Mouse (Mus musculus): Measurements from ENCODE around the gene Acap1.
A peak's percentile ranks its signal among the peaks of the same experiment; 100 is the strongest.

Gene Acap1

DNA sequence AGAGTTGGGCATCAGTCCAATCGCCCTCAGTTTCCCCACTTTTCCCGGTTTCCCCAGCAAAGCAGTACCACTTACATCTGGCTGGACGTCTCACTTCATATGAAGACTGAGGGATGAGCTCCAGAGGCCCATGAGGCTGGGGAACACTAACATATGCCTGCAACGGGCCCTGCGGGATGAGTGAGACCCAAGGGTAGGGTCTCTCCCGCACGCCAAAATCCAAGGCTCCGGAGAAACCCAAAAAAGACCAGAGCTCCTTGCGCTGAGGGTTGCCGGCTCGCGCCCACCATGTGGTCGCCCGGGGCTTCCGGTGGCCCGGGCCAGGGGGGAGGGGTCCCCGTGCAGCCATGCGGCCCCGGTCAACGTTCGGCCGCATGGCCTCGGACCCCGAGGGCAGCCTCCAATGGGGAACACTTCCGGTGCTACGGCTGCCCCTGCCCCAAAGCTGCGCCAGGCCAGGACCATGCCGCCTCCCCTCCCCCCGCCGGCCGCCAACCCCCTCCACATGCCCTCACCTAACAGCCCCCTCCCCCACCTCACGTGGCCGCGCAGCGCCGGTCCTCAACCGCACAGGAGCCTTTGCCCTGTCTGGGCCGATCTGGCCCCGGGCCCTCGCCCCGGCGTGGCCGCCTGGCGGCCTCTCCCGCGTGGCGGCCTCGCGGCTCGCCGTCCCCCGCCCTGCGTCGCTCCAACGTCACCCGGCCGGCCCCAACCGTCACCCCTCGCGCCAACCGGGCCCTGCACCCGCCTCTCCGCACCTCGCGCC lies 25.1 kb upstream of the Acap1 start:
- peak; percentile 74 for DNase-seq

DNA sequence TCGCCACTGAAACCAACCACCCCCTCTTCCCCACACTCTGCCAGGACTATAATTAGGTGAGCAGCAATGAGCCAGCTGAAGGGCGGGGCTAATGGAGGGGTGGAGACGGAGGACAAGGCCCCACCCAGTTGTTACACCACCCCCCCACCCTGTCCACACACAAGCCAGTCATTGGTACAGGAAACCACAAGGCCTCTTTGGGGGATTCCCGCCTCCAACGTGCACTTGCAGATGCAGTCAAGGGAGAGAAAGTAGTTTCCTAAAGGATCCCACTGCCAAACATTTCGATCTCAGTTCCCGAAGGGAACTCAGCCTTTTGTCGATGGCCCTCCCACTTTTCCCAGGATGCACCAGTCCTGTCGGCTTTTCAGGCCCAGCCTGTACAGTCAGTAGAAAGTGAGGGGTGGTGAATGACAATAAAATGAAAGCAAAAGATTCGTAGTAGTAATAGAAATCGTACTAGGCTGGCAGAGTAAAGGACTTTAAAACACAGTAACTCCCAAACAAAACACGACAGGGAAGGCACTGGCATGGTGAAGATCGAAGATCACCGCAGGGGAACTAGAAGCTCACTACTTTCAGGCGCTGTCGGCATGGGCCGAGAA lies 24.4 kb upstream of the Acap1 start:
- DNase-seq = peak; percentile 70

DNA sequence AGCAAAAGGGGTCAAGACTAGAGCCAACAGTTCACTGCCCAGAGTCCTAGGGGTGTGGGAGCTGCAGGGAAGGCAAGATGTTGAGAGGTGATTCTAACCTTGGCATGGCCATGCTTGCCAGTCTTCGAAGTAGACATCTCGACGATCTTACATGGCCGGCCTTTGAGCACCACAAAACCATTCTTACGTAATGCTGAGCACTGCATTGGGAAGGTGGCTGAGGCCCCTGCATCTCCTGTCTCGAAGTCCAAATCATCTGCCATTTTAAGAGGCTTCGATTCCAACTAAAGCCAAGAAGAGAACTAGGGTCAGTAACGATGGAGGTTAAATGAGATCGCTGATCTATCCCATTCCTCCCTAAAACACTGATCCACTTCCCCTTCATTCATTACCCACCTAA lies 23.7 kb upstream of the Acap1 start:
- peak; percentile 32 for DNase-seq

DNA sequence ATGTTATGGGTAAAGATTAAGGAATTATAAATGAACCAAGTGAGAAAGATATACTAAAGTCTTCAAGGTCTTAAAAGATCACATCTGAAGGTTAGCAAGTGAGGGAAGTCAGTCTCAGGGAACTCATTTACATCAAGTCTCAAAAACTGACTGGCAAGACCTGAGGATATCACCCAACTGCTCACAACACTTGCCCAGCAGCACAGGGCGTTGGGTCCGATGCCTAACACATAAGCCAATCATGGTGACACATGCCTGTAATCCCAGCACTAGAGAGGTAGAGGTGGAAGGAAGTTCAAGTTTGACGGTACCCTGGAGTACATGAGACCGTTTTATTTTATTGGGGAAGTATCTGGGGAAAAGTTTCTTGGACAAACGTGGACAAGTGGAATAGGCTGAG lies 22.8 kb upstream of the Acap1 start:
- peak; percentile 30 for DNase-seq

DNA sequence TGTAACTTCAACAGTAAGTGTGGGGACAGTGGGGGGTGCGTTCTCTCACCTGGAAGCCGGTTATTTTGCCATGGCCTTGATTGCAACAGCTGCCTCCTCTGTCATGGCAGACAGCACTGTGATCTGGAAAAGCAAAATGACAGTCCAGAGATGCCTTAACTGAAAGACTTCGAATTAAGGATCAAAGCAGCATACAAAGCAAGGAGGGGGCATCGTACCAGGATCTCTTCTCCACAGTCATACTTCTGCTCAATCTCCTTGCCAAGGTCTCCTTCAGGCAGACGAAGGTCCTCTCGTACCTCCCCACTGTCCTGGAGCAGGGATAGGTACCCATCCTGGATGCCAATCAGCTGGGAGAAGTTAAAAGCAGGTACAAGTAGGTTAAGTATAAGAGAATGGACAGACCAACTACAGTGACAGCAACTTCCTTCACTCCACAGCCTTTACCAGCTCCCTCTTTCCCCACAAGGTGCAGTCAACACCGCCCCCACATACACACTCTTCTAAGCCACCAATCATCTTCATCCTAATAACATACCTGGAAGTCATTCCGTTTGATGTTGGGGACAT lies 22.1 kb upstream of the Acap1 start:
- DNase-seq = peak; percentile 46

DNA sequence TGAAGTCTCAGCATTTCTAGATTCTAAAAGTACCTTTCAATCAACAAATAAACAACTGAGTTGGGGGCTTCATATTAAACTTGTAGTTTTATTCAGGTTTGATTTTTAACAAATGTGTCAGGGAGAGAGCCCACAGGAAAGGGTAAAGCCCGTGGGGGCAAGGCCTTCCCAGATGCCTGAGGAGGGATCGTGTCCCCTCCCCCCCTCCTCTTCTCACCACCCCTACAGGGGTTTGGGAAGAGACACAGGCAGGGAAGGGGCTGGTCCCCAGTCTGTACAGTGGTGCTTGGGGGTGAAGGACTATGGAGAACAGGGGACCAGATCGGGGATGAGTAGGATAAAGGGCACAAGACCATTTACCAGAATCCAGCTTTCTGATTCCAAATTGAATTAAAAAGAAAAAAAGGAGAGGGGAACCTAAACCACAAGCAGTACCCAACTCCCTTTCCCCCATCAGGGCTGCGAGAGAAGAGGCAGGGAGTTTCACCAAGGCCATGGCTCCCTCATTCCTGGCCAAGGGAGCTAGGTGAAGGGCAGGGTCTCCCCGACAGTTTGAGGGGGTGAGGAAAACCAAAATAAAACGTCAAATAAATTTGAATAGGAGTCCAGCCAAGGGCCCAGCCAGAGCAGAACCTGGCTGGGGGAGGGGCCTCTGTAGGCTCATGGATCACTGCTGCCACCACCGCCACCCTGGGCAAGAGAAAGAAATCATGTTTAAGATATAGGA lies 21.5 kb upstream of the Acap1 start:
- peak; percentile 35 for DNase-seq

DNA sequence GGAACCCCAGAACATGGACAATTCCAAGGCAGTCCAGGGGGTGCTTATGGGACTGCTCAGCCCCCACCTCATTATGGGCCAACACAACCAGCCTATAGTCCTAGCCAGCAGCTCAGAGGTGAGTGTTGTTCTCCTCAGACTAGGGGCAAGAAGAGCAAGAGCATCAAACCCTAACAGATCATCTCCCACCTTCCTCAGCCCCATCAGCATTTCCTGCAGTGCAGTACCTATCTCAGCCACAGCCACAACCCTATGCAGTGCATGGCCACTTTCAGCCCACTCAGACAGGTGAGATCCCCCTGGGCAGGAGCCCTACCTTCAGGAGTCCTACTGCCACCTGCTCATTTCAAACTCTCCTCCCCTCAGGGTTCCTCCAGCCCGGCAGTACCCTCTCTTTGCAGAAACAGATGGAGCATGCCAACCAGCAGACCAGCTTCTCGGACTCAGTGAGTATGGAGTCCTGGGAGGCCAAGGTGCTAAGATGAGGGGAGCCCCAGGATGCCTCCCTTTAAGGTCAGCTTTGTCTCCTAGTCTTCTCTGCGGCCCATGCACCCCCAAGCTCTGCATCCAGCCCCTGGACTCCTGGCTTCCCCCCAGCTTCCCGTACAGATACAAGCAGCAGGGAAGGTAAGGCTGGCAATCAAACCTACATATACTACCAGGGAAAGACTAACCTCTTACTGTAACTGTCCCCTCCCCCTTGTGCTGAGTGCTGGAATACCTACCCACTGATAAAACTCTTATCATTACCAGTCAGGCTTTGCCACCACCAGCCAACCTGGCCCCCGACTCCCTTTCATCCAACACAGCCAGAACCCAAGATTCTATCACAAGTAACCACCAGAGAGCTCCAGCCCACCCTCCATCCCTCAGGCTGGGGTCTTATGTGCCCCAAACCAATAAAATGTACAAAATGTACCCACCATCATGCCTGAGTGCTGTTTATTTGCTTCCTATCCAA lies 20.6 kb upstream of the Acap1 start:
- DNase-seq = peak; percentile 39

DNA sequence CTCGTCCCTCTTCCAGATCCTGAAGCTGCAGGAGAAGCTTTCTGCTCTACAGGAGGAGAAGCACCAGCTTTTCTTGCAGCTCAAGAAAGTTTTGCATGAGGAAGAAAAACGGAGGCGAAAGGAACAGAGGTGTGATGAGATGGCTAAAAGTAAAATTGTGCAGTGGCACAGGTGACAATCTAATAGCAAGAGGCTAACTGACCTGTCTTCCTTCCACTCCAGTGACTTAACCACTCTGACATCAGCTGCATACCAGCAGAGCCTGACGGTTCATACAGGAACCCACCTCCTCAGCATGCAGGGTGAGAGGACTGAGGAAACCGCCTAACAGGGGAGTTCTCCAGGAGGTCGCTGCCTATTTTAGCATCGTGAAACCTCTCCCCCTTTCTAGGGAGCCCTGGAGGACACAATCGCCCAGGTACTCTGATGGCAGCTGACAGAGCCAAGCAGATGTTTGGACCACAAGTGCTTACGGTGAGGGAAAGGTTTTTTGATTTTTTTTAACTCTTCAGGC lies 19.6 kb upstream of the Acap1 start:
- peak; percentile 21 for DNase-seq

DNA sequence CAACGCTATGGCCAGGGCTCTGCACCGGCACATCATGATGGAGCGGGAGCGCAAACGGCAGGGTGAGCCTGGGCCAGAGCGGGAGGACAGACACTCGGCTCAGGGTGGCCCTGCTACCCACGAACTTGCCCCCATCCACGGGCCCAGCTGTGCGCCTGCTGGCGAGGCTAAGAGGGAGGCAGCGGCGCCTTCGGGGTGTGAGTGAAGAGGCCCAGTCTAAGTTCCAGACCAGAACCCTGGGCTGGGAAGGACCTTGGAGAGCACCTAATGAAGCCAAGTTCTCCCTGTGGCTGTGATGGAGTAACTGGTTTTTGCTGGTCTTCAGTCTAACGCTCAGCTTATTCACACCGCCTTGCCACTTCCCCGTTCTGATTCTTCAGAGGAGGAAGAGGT lies 19.0 kb upstream of the Acap1 start:
- no peak for DNase-seq

DNA sequence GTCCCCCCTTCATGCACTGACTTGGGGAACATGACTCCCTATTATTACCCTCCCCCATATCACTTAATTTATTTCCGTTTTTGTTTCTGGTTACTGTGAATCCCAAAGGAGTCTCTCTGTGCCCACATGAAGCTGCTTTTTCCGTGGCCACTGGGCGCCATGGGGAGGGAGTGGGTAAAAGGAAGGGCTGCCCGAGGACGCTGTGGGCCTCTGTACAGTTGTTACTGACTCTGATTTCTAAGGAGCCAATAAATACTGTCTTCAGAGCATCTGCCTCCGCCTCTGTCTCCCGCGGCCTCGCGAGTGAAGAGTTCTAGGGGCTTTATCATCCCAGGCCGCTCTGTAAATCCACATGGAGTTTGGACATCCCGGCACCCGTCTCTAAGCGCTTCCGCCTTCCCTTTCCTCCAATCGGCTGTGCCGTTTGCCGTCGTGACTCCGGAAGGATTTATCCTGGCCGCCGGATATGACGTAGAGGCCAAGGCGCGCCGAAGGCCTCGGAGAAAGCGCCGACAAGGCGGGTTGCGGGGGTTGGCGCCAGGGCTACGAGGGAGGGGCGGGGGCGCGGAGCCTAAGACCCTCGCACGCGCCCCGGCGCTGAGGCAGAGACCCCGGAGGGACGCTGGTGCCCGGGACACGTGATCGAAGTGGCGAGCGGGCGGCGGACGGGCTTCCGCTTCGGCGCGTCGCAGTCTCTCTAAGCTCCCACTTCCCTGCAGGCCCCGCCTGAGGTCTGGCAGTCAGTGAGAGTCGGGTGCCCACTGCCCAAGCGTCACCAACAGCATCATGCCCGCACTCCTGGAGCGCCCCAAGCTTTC lies 18.4 kb upstream of the Acap1 start, which contains the start of gene Gps2:
Gps2 (plus strand) TSS at position 335 of the 818 bp plus-strand sequence.
- peak; percentile 92 for DNase-seq

DNA sequence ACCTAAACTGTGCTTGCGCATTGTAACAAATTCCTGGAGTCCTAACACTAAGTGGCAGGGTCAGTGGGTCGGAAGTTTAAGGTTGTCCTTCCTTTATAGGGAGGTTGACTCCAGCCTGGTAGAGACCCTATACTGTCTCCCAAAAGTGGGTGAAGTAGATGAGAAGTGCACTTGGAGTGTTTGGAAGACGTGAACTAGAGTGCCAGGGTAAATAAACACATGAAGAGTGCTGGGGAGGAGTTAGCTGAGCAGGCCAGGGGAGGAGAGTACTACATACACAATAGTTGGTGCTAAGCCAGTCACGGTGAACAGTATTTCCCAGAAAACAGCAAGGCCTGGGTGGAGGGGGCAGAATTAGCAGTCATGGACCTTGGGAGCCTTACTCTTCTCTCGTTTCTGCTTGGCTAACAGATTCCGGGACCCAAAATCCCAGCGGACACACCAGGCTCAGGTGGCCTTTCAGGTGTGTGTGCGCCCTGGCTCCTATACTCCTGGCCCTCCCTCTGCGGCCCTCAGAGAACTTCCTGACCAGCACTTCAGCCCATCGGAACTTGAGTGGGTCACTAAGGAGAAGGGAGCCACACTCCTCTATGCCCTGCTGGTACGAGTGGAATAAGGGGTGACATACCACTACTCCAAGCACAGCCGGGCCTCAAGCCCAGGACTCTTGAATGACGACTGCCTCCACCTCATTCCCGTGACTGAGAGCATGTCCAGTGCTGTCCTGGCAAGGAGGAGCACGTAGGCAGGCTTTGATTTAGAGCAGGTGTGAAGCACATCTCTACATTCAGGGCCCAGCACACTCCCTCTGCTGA lies 17.6 kb upstream of the Acap1 start:
- peak; percentile 50 for DNase-seq

DNA sequence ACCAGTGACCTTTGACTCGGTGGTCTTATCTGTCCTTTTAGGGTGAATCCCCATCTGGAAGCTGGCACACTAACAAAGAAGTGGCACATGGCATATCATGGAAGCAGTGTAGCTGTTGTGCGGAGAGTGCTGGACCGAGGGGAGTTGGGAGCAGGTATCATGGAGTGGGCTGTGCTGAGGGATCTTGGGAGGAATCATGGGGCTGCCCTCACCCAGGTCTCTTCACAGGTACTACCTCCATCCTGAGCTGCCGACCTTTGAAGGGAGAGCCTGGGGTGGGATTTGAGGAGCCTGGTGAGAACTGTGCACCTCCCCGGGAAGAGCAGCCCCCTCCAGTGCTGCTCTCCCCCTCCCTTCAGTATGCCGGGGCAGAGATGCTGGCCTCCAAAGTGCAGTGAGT lies 16.4 kb upstream of the Acap1 start:
- no peak for DNase-seq

DNA sequence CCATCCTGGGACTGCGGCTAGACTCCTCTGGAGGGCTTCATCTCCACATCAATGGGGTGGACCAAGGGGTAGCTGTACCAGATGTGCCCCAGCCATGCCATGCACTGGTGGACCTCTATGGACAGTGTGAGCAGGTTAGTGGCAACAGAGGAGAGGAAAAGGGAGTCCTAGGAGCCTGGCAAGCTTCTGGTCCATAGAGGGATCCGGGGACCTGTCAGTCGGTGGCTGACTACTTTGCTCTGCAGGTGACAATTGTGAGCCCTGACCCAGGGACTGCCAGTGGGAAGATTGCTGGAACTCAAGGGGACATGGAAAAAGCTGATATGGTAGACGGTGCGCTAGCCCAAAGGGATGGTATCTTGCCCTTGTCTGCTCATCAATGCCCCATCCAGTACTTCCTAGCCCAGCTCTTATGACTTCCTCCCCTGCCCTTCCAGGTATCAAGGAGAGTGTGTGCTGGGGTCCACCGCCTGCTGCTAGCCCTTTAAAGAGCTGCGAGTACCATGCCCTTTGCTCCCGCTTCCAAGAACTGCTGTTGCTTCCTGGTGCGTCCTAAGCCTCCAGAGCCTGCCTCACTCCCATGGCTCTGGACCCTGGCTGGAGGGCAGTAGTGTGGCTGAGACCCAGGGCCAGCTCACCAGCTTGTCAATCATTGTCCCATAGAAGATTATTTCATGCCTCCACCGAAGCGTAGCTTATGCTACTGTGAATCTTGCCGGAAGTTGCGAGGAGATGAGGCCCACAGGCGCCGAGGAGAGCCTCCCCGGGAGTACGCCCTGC lies 15.6 kb upstream of the Acap1 start:
- DNase-seq = no peak

DNA sequence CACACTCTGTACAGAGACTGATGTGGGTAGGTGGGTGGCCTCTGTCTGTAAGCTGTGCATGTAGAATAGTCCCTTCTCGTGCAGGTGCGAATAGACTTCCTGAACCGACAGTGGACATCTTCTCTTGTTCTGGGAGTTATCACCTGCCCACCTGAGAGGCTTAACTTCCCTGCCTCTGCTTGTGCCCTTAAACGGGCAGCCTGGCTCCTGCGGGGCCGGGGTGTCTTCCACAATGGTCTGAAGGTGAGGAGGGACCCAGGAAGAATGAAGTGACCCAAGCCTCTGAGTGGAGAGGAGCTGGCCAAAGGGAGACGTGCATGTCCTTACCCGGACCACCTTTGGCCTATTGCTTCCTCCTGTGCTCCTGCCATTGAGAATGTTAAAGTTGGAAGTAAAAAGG lies 14.8 kb upstream of the Acap1 start:
- no peak for DNase-seq

DNA sequence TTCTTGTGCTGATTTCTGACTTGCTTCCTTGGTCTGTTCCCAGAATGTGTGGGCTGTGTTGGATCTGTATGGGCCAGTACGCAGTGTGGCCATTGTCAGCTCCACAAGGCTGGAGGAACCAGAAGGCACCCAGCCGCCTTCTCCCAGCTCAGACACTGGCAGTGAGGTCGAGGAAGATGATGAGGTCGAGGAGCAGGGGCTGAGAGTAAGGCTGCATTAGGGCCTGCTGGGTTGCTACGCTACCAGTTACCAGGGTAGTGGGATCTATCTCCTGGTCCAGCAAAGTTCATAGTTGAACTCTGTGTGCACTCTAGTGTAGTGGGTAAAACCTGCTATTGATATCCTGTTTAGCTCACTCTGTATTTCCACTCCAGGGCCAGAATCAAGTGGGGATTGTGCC lies 13.8 kb upstream of the Acap1 start:
- no peak for DNase-seq

DNA sequence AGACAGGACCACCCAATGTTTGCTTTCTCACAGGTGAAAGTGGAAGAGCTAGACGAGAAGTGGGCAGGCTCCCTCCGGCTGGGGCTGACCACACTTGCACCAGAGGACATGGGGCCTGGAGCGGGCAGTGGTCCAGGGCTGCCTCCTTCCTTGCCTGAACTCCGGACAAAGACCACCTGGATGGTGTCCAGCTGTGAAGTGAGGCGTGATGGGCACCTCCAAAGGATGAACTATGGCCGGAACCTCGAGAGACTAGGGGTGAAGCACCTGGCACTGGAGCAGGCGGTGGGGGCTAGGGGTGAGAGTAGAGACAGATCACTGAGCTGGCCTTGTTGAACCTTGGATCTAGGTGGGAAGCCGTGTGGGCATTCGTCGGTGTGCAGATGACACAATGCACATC lies 13.3 kb upstream of the Acap1 start:
- no peak for DNase-seq

DNA sequence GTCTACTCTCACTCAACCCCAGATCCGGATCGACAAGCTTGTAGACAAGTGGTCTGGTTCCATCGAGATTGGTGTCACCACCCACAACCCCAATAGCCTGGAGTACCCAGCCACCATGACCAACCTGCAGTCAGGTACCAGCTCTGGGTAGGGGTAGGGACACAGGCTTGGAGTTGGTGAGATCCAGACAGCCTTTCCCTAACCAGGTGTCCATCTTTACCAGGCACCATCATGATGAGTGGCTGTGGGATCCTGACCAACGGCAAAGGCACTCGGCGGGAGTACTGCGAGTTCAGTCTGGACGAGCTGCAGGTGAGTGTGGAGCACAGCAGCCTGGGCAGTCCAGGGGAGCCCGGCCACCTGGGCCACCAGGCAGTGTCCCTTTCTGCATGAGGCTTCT lies 9.0 kb upstream of the Acap1 start:
- no peak for DNase-seq

DNA sequence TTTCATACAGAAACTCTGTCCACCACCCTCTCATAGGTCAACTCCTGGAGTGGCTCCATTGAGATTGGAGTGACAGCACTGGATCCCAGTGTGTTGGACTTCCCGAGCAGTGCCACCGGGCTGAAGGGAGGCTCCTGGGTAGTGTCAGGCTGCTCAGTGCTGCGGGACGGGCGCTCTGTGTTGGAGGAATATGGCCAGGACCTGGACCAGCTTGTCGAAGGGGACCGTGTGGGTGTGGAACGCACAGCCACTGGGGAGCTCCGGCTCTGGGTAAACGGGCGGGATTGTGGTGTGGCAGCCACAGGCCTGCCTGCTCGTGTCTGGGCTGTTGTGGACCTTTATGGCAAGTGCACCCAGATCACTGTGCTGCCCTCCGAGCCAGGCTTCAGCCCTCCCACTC lies 7.6 kb upstream of the Acap1 start:
- DNase-seq = no peak

DNA sequence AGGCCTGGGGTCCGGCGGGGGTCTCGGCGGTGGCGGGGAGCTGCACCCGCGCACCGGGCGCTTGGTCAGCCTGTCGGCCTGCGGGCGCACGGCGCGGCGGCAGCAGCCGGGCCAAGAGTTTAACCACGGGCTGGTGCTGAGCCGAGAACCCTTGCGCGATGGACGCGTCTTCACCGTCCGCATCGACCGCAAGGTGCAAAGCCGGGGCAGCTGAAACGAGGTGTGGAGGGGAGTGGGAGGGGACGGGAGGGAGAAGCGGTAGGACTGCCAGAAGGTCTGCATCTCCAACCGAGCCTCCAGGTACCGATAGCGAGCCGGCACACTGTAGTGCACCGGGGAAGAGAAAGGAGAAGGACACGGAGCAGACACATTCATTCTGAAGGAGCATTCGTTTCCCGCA lies 6.7 kb upstream of the Acap1 start:
- DNase-seq = no peak

DNA sequence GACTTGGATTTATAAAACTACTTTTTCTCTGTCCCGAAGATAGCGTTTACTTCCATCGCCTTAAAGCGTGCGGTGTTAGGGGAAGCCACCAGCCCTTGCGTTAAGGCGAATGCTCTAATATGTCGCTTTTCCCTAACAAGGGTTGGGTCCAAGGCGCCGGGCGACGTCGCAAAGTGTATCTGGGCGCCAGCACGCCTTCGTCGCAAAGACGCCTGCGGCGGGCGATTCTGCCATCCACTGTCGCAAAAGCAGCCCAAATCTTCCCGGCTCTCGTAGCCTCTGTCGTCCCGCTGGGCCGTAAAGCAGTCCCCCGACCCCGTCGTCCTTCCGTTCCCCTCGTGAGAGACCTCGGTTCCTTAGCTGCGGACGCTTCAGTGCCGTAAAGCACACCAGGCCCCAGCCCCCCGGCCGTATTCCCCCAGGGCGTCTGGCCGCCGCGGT lies 6.1 kb upstream of the Acap1 start:
- peak; percentile 95 for DNase-seq
